Comparison of ENCODE assay signal across 8 mouse cellular contexts in the genomic region with DNA sequence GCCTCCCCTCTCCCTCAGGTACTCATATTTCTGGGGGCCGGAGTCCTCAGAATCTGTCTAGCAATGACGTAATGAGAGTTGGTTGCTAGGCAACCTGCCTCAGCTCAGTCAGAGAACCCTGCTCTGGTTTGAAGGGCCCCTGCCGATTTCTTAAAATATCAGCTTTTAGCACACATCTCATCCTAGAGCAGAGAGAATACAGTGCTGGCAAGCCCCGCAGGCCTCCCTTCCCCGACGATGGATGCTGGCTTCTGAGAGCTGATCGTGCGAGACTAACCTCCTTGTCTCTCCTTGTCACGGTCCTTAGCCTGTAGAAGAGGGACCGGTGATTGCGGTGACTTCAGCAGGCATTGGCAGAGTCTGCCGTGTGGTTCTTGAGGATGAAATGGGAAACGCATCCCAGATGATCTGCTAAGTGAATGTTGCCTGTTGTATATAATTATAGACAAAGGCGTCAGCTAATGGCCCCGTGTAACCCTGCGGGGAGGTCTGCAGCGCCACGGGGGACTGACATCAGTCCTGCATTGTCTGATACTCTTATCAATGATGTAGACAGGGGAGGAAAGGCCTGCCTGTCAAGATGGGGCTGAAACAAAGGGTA.
DNase-seq lines count a peak whose midpoint lies in the region; ATAC-seq and TF ChIP-seq lines count a peak whose summit lies in the region.

No protein-coding gene starts in this region.

- DNase-seq in stomach, postnatal 0 days (ENCODE audit: low spot score), result no peak
- DNase-seq in hindbrain, embryonic 11.5 days (ENCODE audit: low spot score), result peak; percentile 80
- DNase-seq in left cerebral cortex, postnatal 4 days, result peak; percentile 50
- peak; percentile 63 for DNase-seq in right cerebral cortex, postnatal 14 days
- no peak for DNase-seq in kidney, adult 8-10 months
- DNase-seq in adipocyte (ENCODE audit: low spot score), result no peak
- no peak for DNase-seq in heart, adult 18-20 months

- no peaks in the 10 kb centered on the region for H3K27me3 ChIP-seq in stomach, embryonic 14.5 days (ENCODE audit: control insufficient read depth, insufficient read depth, low read length)
- no peaks in the 10 kb centered on the region for H3K27me3 ChIP-seq in stomach, postnatal 0 days (ENCODE audit: control insufficient read depth, insufficient read depth, low read length)
- peaks cover 4% of the 10 kb centered on the region; the same call in 1 of the 2 replicates for H3K27me3 ChIP-seq in hindbrain, embryonic 11.5 days (ENCODE audit: control insufficient read depth, insufficient read depth, low read length)

- no peaks in the 10 kb centered on the region for H3K9me3 ChIP-seq in stomach, embryonic 14.5 days (ENCODE audit: control insufficient read depth, low read depth, low read length)
- H3K9me3 ChIP-seq in stomach, postnatal 0 days (ENCODE audit: control insufficient read depth, low read length), result no peaks in the 10 kb centered on the region
- H3K9me3 ChIP-seq in hindbrain, embryonic 11.5 days (ENCODE audit: control insufficient read depth, low read length), result no peaks in the 10 kb centered on the region

- no peak overlapping the region for H3K4me3 ChIP-seq in stomach, embryonic 14.5 days (ENCODE audit: low read depth, low read length)
- H3K4me3 ChIP-seq in stomach, postnatal 0 days (ENCODE audit: low read depth, low read length), result no peak overlapping the region
- no peak overlapping the region for H3K4me3 ChIP-seq in hindbrain, embryonic 11.5 days (ENCODE audit: low read depth, low read length)

- 32% methylated on average over 18 of the region's 18 CpGs for WGBS in stomach, embryonic 14.5 days
- WGBS in stomach, postnatal 0 days, result 41% methylated on average over 18 of the region's 18 CpGs
- 13% methylated on average over 18 of the region's 18 CpGs for WGBS in hindbrain, embryonic 11.5 days

- intact Hi-C loops in left cerebral cortex, postnatal 4 days (cut with DNase I), result loop anchor here (10.0 kb wide), 1 partner anchor 185 kb away; the partner anchor contains the start of gene Kif26a

- no peak for TF ChIP-seq CTCF in stomach, postnatal 0 days (IDR thresholded peaks at IDR 0.05; ENCODE audit: low read depth)

- H3K4me2 ChIP-seq in stomach, embryonic 14.5 days (replicated peaks; ENCODE audit: low read depth, low read length), result no peak overlapping the region
- no peak overlapping the region for H3K4me2 ChIP-seq in stomach, postnatal 0 days (replicated peaks; ENCODE audit: low read depth)
- peak overlapping the region; percentile 25 for H3K4me2 ChIP-seq in hindbrain, embryonic 11.5 days (replicated peaks; ENCODE audit: low read depth, low read length)

- no peak for ATAC-seq in stomach, embryonic 14.5 days (ENCODE audit: insufficient number of reproducible peaks, insufficient read depth, low FRiP score, low read depth)
- no peak for ATAC-seq in stomach, postnatal 0 days (ENCODE audit: low FRiP score, low TSS enrichment)
- peak; percentile 59 for ATAC-seq in hindbrain, embryonic 11.5 days (ENCODE audit: low FRiP score)

- H3K27ac ChIP-seq in stomach, embryonic 14.5 days (ENCODE audit: low read length), result 0 out of 2 replicates have a peak overlapping the region, but pooled peaks have one; percentile 10
- H3K27ac ChIP-seq in stomach, postnatal 0 days (replicated peaks), result no peak overlapping the region
- peak overlapping the region; percentile 84 for H3K27ac ChIP-seq in hindbrain, embryonic 11.5 days (ENCODE audit: low read depth, low read length)

- H3K9ac ChIP-seq in stomach, embryonic 14.5 days (replicated peaks; ENCODE audit: low read depth, low read length), result no peak overlapping the region
- no peak overlapping the region for H3K9ac ChIP-seq in stomach, postnatal 0 days (ENCODE audit: low read length)
- 0 out of 2 replicates have a peak overlapping the region, but pooled peaks have one; percentile 32 for H3K9ac ChIP-seq in hindbrain, embryonic 11.5 days (ENCODE audit: low read depth, low read length)

- no peaks in the 10 kb centered on the region for H3K36me3 ChIP-seq in stomach, embryonic 14.5 days (ENCODE audit: control insufficient read depth, insufficient read depth, low read length)
- no peaks in the 10 kb centered on the region for H3K36me3 ChIP-seq in stomach, postnatal 0 days (ENCODE audit: control insufficient read depth, insufficient read depth, low read length)
- no peaks in the 10 kb centered on the region for H3K36me3 ChIP-seq in hindbrain, embryonic 11.5 days (ENCODE audit: control insufficient read depth, insufficient read depth, low read length)

- TF ChIP-seq EP300 in stomach, postnatal 0 days (optimal IDR thresholded peaks at IDR 0.05), result no peak

- H3K4me1 ChIP-seq in stomach, embryonic 14.5 days (ENCODE audit: control insufficient read depth, insufficient read depth, low read length), result peaks cover 32% of the 10 kb centered on the region
- H3K4me1 ChIP-seq in stomach, postnatal 0 days (replicated peaks; ENCODE audit: control insufficient read depth, insufficient read depth), result no peaks in the 10 kb centered on the region
- H3K4me1 ChIP-seq in hindbrain, embryonic 11.5 days (replicated peaks; ENCODE audit: control insufficient read depth, insufficient read depth, low read length), result peaks cover 34% of the 10 kb centered on the region

Comparison
In these comparisons a context has a peak if more than half of its experiments do, and no peak if none do; other contexts are left out.
1. DNase-seq: peak in hindbrain, embryonic 11.5 days (single experiment), left cerebral cortex, postnatal 4 days (single experiment) and right cerebral cortex, postnatal 14 days (single experiment); none in stomach, postnatal 0 days (single experiment), kidney, adult 8-10 months (0 of 2), adipocyte (single experiment) and heart, adult 18-20 months (0 of 2).